Mouse (Mus musculus) neural tube, embryonic 15.5 days (tissue): ENCODE measurements around the gene Nat9. TPM values are rescaled to one million over a fixed set of nuclear protein-coding genes. Genes with fewer than 3 reads are reported as not detected.
A peak's percentile ranks its signal among the peaks of the same experiment; 100 is the strongest.

ENCODE experiments used
- ATAC-seq: fragments of 200-750 bp; cut with Nextera tagmentation; 2 replicates; pipeline ENCODE4 v1.8.0; 2017; ENCODE audit warnings: mild to moderate bottlenecking, moderate TSS enrichment, moderate library complexity; ENCODE audit not compliant: low FRiP score
- H3K27ac ChIP-seq: fragments of 300-500 bp; sonication (generic); replicated peaks from 2 replicates; pipeline ENCODE4 v1.5.1; 2015; ENCODE audit warnings: mild to moderate bottlenecking, inconsistent platforms
- H3K27me3 ChIP-seq: fragments of 300-500 bp; sonication (generic); replicated peaks from 2 replicates; pipeline ENCODE4 v1.6.1; 2015; ENCODE audit warnings: inconsistent platforms
- H3K36me3 ChIP-seq: fragments of 300-500 bp; sonication (generic); 2 replicates; pipeline ENCODE4 v1.6.1; 2015; ENCODE audit warnings: inconsistent platforms
- H3K4me1 ChIP-seq: fragments of 300-500 bp; sonication (generic); 2 replicates; pipeline ENCODE4 v1.6.1; 2015; ENCODE audit warnings: inconsistent platforms
- H3K4me2 ChIP-seq: fragments of 300-500 bp; sonication (generic); 2 replicates; pipeline ENCODE4 v1.6.1; 2015; ENCODE audit warnings: inconsistent platforms, mild to moderate bottlenecking, moderate library complexity
- H3K4me3 ChIP-seq: fragments of 300-500 bp; sonication (generic); replicated peaks from 2 replicates; pipeline ENCODE4 v1.5.1; 2015; ENCODE audit warnings: mild to moderate bottlenecking, inconsistent platforms
- H3K9ac ChIP-seq: fragments of 300-500 bp; sonication (generic); replicated peaks from 2 replicates; pipeline ENCODE4 v1.6.1; 2015; ENCODE audit warnings: mild to moderate bottlenecking, inconsistent platforms
- H3K9me3 ChIP-seq: fragments of 300-500 bp; sonication (generic); replicated peaks from 2 replicates; pipeline ENCODE4 v1.6.1; 2016; ENCODE audit warnings: inconsistent platforms
- WGBS: fragments of 180-500 bp; shearing (Covaris S2); methylation state at CpG from one replicate; pipeline ENCODE4 v1.1.7; 2015; ENCODE audit warnings: mixed read lengths; 5-methylcytosine and 5-hydroxymethylcytosine counted together
- polyA plus RNA-seq: library from polyadenylated mRNA; unstranded; fragments of >200 nt; fragmentation: Nextera tagmentation; extraction: Ambion mirVana; gene quantifications from 2 replicates; pipeline ENCODE4 v1.2.1, GENCODE M21; 2015

The Nat9 gene
- polyA plus RNA-seq, 1 experiment from 2014 or later, result 22.0 TPM

DNA sequence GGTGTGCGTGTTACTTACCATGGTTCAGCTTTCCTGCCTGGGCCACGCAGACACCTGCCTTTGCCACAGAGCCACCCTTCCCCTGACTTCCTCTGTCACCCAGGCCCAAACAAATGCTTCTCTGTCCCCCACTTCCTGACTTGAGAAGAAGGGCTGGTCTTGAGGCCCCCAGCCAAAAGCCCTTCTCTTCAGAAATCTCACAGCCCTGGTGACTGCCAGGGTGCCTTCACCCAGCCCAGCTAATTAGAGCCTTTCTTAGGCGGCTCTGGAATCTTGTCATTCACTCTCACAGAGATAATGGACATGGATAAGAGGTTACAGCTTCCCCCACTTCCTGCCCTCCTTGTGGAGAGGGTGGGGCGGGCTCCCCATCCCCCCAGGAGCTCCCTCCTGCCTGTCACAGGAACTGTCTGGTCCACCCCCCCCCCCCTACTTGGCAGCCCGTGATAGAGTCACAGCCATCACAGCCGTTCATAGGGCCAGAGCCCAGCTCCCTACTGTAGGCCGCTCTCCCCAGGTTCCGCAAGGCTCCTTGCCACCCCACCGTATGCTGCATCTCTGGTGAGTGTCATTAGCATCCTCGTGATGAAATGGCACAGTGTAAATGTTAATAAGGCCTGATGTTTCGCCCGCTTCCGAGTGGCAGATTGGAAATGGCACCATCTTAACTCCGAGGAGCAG is 39.3 kb upstream of the Nat9 start:
- Histone ChIP-seq H3K9me3 (no peaks in the 10 kb centered on the region), H3K4me3 (no peak overlapping the region), H3K36me3 (no peaks in the 10 kb centered on the region), H3K4me1 (peaks cover 62% of the 10 kb centered on the region), H3K4me2 (no peak overlapping the region), H3K9ac (no peak overlapping the region), H3K27ac (peak overlapping the region; percentile 41; the same call in 1 of the 2 replicates), H3K27me3 (0 out of 2 replicates have a peak, but pooled peaks cover 19% of the 10 kb centered on the region)
- 37% methylated on average over 14 of the region's 14 CpGs for WGBS
- peak; percentile 32; the same call in 1 of the 2 replicates for ATAC-seq

DNA sequence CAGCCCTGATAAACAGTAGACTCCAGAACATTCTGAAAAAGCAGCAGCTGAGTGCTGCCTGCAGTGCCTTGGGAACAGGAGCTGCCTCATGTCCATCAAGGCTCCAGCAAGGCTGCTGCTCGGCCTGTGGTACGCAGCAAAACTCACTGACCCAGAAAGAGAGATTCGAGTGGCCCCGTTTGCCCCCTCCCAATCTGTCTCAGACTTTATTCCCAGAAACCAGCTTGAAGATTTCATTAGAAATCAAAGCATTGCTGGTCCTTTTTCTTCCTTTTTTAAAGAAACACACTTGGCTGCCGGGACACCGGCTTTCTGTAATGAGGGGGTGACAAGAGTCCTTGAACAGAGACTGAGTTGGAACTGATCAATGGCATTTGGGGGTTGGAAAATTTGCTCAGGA is 37.6 kb upstream of the Nat9 start:
- no peak overlapping the region for H3K4me3 ChIP-seq
- peaks cover 57% of the 10 kb centered on the region for H3K4me1 ChIP-seq
- H3K27ac ChIP-seq, result no peak overlapping the region
- no peak for ATAC-seq
- H3K27me3 ChIP-seq, result 0 out of 2 replicates have a peak, but pooled peaks cover 16% of the 10 kb centered on the region
- H3K4me2 ChIP-seq, result no peak overlapping the region
- no peak overlapping the region for H3K9ac ChIP-seq
- H3K36me3 ChIP-seq, result 0 out of 2 replicates have a peak, but pooled peaks cover 3% of the 10 kb centered on the region
- H3K9me3 ChIP-seq, result no peaks in the 10 kb centered on the region
- 71% methylated on average over 6 of the region's 6 CpGs for WGBS

- no peaks in the 10 kb centered on the region for H3K9me3 ChIP-seq
- H3K4me2 ChIP-seq, result no peak overlapping the region
- 0 out of 2 replicates have a peak, but pooled peaks cover 3% of the 10 kb centered on the region for H3K36me3 ChIP-seq
- ATAC-seq, result no peak
- 0 out of 2 replicates have a peak, but pooled peaks cover 15% of the 10 kb centered on the region for H3K27me3 ChIP-seq
- no peak overlapping the region for H3K9ac ChIP-seq
- H3K27ac ChIP-seq, result no peak overlapping the region
- peaks cover 56% of the 10 kb centered on the region for H3K4me1 ChIP-seq
- no peak overlapping the region for H3K4me3 ChIP-seq
- 49% methylated on average over 8 of the region's 8 CpGs for WGBS
Observed at GRCm38 (mm10) chr11:115224889-115225288, 37.2 kb upstream of the Nat9 start.

GRCm38 (mm10) chr11:115223877-115224276 is 36.2 kb upstream of the Nat9 start:
- 0 out of 2 replicates have a peak, but pooled peaks cover 3% of the 10 kb centered on the region for H3K36me3 ChIP-seq
- H3K9ac ChIP-seq, result no peak overlapping the region
- WGBS, result 74% methylated on average over 6 of the region's 6 CpGs
- no peak overlapping the region for H3K4me3 ChIP-seq
- ATAC-seq, result no peak
- 0 out of 2 replicates have a peak, but pooled peaks cover 13% of the 10 kb centered on the region for H3K27me3 ChIP-seq
- H3K4me1 ChIP-seq, result peaks cover 49% of the 10 kb centered on the region
- H3K9me3 ChIP-seq, result no peaks in the 10 kb centered on the region
- H3K27ac ChIP-seq, result no peak overlapping the region
- no peak overlapping the region for H3K4me2 ChIP-seq

DNA sequence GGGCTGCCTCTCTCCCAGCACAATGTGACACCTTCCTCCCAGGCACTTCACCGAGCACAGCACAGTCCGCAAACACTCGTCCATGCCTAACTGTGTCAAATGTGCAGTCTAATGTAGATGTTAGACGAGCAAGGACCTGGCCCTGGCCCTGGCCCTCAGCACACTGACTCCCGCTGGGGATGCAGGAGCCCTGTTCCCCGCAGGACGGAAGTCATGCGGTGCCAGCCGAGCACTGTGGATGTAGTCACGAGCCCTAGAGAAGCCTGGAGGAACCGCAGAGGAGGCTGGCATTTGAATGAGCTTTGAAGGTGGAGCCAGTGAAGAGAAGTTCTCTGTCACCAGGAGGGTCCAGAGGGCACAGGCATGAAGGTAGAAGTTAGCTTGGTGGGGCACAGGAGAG is 35.8 kb upstream of the Nat9 start:
- H3K4me3 ChIP-seq, result no peak overlapping the region
- no peak overlapping the region for H3K27ac ChIP-seq
- H3K9me3 ChIP-seq, result no peaks in the 10 kb centered on the region
- ATAC-seq, result no peak
- WGBS, result 77% methylated on average over 11 of the region's 11 CpGs
- H3K36me3 ChIP-seq, result 0 out of 2 replicates have a peak, but pooled peaks cover 3% of the 10 kb centered on the region
- H3K4me2 ChIP-seq, result no peak overlapping the region
- H3K27me3 ChIP-seq, result 0 out of 2 replicates have a peak, but pooled peaks cover 12% of the 10 kb centered on the region
- no peak overlapping the region for H3K9ac ChIP-seq
- H3K4me1 ChIP-seq, result peaks cover 48% of the 10 kb centered on the region

- Histone ChIP-seq H3K27ac (no peak overlapping the region), H3K27me3 (0 out of 2 replicates have a peak, but pooled peaks cover 12% of the 10 kb centered on the region), H3K4me3 (no peak overlapping the region), H3K4me2 (no peak overlapping the region), H3K9me3 (no peaks in the 10 kb centered on the region), H3K4me1 (peaks cover 48% of the 10 kb centered on the region), H3K9ac (no peak overlapping the region), H3K36me3 (0 out of 2 replicates have a peak, but pooled peaks cover 3% of the 10 kb centered on the region)
- no peak for ATAC-seq
- 54% methylated on average over 5 of the region's 5 CpGs for WGBS
Observed at GRCm38 (mm10) chr11:115222570-115222969, 34.9 kb upstream of the Nat9 start.

DNA sequence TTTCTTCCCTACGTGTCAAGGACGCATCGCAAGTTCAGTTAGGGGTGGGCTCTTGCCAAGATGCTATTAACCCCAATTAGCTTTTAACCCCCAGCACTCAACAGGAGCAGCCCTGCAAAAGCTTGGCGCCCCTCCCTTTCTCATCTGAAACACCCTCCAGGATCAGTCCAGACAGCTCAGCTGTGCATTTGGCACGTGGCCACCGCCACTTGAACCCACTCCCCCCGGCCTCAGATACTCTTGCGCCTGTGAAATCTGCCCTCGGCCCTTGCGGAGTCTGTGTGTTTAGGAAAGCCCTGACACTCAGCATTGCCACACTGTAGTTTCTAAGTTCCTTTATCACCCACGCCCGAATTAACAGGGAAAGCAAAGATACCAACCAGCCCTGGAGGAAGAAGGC is 34.4 kb upstream of the Nat9 start:
- no peak overlapping the region for H3K4me3 ChIP-seq
- 0 out of 2 replicates have a peak, but pooled peaks cover 3% of the 10 kb centered on the region for H3K36me3 ChIP-seq
- no peak overlapping the region for H3K9ac ChIP-seq
- H3K4me2 ChIP-seq, result no peak overlapping the region
- 0 out of 2 replicates have a peak, but pooled peaks cover 12% of the 10 kb centered on the region for H3K27me3 ChIP-seq
- WGBS, result 46% methylated on average over 12 of the region's 12 CpGs
- peaks cover 48% of the 10 kb centered on the region for H3K4me1 ChIP-seq
- H3K9me3 ChIP-seq, result no peaks in the 10 kb centered on the region
- no peak for ATAC-seq
- H3K27ac ChIP-seq, result no peak overlapping the region

DNA sequence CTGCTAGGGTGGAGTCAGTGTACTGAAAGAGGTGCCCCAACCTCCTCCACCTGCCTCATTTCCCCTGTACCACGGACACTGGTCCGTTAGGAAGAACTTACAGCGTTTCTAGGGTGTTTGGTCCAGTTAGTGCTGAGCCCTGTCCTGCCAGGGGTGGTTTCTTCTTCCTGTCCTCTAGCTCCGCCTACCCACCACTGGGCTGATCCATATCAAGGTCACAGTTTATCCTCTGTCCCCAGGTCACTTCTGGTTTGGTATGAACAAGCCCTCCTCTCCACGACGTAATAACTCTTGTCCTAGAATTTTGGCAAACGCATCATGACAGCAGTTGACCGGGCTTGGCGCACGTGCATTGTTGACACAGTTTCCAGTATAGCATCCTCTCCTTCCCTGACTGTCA is 32.0 kb upstream of the Nat9 start:
- H3K27me3 ChIP-seq, result 0 out of 2 replicates have a peak, but pooled peaks cover 12% of the 10 kb centered on the region
- H3K4me3 ChIP-seq, result no peak overlapping the region
- no peak for ATAC-seq
- peaks cover 28% of the 10 kb centered on the region for H3K4me1 ChIP-seq
- WGBS, result 92% methylated on average over 10 of the region's 10 CpGs
- H3K9ac ChIP-seq, result no peak overlapping the region
- H3K36me3 ChIP-seq, result 0 out of 2 replicates have a peak, but pooled peaks cover 3% of the 10 kb centered on the region
- no peak overlapping the region for H3K4me2 ChIP-seq
- no peaks in the 10 kb centered on the region for H3K9me3 ChIP-seq
- no peak overlapping the region for H3K27ac ChIP-seq

GRCm38 (mm10) chr11:115219263-115219662 is 31.6 kb upstream of the Nat9 start:
- H3K9ac ChIP-seq, result no peak overlapping the region
- 0 out of 2 replicates have a peak, but pooled peaks cover 12% of the 10 kb centered on the region for H3K27me3 ChIP-seq
- H3K4me3 ChIP-seq, result no peak overlapping the region
- H3K4me2 ChIP-seq, result no peak overlapping the region
- no peak for ATAC-seq
- no peaks in the 10 kb centered on the region for H3K9me3 ChIP-seq
- 81% methylated on average over 9 of the region's 9 CpGs for WGBS
- H3K4me1 ChIP-seq, result peaks cover 28% of the 10 kb centered on the region
- H3K36me3 ChIP-seq, result 0 out of 2 replicates have a peak, but pooled peaks cover 3% of the 10 kb centered on the region
- H3K27ac ChIP-seq, result no peak overlapping the region

DNA sequence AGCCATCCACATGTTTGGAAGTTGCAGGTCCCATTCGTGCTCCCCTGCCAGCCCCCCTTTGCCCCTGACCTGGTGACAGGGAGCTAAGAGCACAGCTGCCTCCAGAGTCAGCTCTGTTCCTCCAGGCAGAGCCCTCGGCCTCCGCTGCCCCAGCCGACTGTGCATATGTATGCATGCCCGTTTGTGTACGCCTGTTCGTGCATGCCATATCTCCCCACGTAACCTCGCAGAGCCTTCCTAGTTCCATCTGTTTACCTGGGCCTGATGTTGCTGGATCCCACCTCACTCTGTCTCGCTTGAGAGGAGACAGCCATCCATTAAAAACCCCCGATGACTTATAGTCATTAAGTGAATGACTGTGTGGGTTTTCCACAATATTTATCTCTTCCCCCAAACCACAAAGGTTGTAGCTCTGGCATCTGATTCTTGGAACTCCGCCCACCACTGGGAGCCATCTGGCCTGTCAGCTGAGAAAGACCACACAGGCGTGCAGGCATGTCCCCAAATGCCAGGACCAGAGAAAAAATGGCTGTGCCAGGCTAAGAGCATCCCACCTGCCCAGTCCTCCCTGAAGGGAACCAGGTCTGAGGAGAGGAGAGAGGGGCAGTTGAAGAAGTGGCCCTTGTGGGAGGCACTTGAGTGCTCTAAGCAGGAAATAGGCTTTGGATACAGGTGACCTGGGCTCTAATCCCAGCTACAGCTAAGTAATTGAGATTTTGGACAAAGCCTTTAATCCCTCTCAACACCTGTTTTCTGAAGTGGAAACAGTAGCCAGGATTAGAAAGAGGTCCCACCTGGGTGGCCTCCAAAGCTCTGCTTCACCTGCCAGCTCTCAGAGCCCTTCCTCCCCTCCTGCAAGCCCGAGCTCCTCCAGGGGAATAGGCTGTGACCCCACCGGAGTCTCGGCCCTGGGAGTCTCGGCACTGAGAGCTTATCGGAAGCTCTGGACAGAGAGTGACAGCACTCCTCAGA is 30.1 kb upstream of the Nat9 start:
- no peak overlapping the region for H3K9ac ChIP-seq
- ATAC-seq, result peak; percentile 42; the same call in 1 of the 2 replicates
- H3K4me1 ChIP-seq, result peaks cover 26% of the 10 kb centered on the region
- WGBS, result 43% methylated on average over 18 of the region's 18 CpGs
- no peak overlapping the region for H3K27ac ChIP-seq
- H3K36me3 ChIP-seq, result 0 out of 2 replicates have a peak, but pooled peaks cover 3% of the 10 kb centered on the region
- no peak overlapping the region for H3K4me2 ChIP-seq
- no peak overlapping the region for H3K4me3 ChIP-seq
- no peaks in the 10 kb centered on the region for H3K9me3 ChIP-seq
- H3K27me3 ChIP-seq, result peaks cover 12% of the 10 kb centered on the region; the same call in 1 of the 2 replicates

DNA sequence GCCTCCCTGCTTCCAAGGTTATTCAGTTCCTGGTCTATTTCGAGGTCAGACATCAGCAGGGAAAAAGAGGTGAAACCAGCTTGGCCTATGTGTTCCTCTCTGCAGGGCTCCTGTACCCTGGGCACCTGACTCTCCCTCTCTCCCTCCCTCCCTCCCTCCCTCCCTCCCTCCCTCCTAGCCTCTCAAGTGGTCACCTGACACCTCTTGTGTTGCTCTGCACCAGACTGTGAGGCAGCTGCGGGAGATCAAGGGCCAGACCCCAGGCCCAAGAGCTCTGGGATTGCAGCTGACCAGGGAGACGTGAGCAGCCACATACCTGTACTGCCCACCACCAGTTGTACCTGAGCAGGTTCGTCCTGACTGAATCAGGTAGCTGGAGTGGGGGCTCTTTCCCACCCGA is 27.5 kb upstream of the Nat9 start:
- Histone ChIP-seq H3K9me3 (no peaks in the 10 kb centered on the region), H3K9ac (no peak overlapping the region), H3K4me3 (no peak overlapping the region), H3K4me2 (no peak overlapping the region), H3K27me3 (peaks cover 11% of the 10 kb centered on the region; the same call in 1 of the 2 replicates), H3K27ac (no peak overlapping the region), H3K36me3 (no peaks in the 10 kb centered on the region), H3K4me1 (peaks cover 18% of the 10 kb centered on the region)
- 50% methylated on average over 5 of the region's 5 CpGs for WGBS
- no peak for ATAC-seq
